Mouse (Mus musculus): ENCODE measurements around the gene Hdac5.

GRCm38 (mm10) chr11:102201408-102201821 is 28.6 kb downstream of the Hdac5 start:
- TF ChIP-seq CTCF (IDR thresholded peaks at IDR 0.05; ENCODE audit: extremely low read depth, insufficient read length, insufficient replicate concordance, low read depth, low read length) (no peak), POLR2A (IDR thresholded peaks at IDR 0.05; ENCODE audit: low read depth, low read length) (no peak)
